Mouse (Mus musculus) induced T-regulatory cell, adult 2 months (primary cell): Measurements from ENCODE around the gene Gdf7.

ENCODE experiments used
- DNase-seq: peaks from one replicate; pipeline ENCODE4 v3.0.0-alpha.2; 2012; ENCODE audit warnings: low read depth

Gdf7 gene

GRCm38 (mm10) chr12:8326825-8327674 lies 25.3 kb upstream of the Gdf7 start:
- DNase-seq, result peak; percentile 89

- no peak for DNase-seq
Observed at GRCm38 (mm10) chr12:8325943-8326522, 24.3 kb upstream of the Gdf7 start.

GRCm38 (mm10) chr12:8325245-8325942 lies 23.6 kb upstream of the Gdf7 start:
- no peak for DNase-seq

- no peak for DNase-seq
Observed at GRCm38 (mm10) chr12:8324086-8324485, 22.3 kb upstream of the Gdf7 start.

- no peak for DNase-seq
Observed at GRCm38 (mm10) chr12:8321506-8321905, 19.8 kb upstream of the Gdf7 start.

- DNase-seq, result peak; percentile 70
Observed at GRCm38 (mm10) chr12:8320084-8320713, 18.4 kb upstream of the Gdf7 start.

- DNase-seq, result peak; percentile 28
Observed at GRCm38 (mm10) chr12:8316541-8316940, 14.8 kb upstream of the Gdf7 start.

- DNase-seq, result no peak
Observed at GRCm38 (mm10) chr12:8313773-8314172, 12.0 kb upstream of the Gdf7 start.

GRCm38 (mm10) chr12:8313270-8313771 lies 11.6 kb upstream of the Gdf7 start, which contains the start of gene Hs1bp3:
Hs1bp3 (plus strand) TSS chr12:8313432.
- peak; percentile 91 for DNase-seq

- no peak for DNase-seq
Observed at GRCm38 (mm10) chr12:8312266-8312665, 10.5 kb upstream of the Gdf7 start.

- no peak for DNase-seq
Observed at GRCm38 (mm10) chr12:8310992-8311391, 9.2 kb upstream of the Gdf7 start.

- DNase-seq, result peak; percentile 71
Observed at GRCm38 (mm10) chr12:8306910-8307309, 5.2 kb upstream of the Gdf7 start.

GRCm38 (mm10) chr12:8306432-8306831 lies 4.7 kb upstream of the Gdf7 start:
- peak; percentile 82 for DNase-seq

GRCm38 (mm10) chr12:8305258-8305657 lies 3.5 kb upstream of the Gdf7 start:
- no peak for DNase-seq

- no peak for DNase-seq
Observed at GRCm38 (mm10) chr12:8301011-8301814, 541 bp downstream of the Gdf7 start.

- DNase-seq, result no peak
Observed at GRCm38 (mm10) chr12:8300521-8300920, 1.2 kb downstream of the Gdf7 start.

GRCm38 (mm10) chr12:8300111-8300480 lies 1.7 kb downstream of the Gdf7 start:
- DNase-seq, result no peak

- no peak for DNase-seq
Observed at GRCm38 (mm10) chr12:8299143-8300110, 2.3 kb downstream of the Gdf7 start.

- no peak for DNase-seq
Observed at GRCm38 (mm10) chr12:8298361-8299142, 3.2 kb downstream of the Gdf7 start.
